Mouse (Mus musculus): ENCODE data around the gene Snrpc. TPM values are rescaled to one million over a fixed set of nuclear protein-coding genes. Genes with fewer than 3 reads are reported as not detected.

Snrpc gene
- total and polyA plus RNA-seq, 3 experiments, result 154 to 194 (median 171) TPM

GRCm38 (mm10) chr17:27856265-27856797 lies 18.4 kb downstream of the Snrpc start, which contains the start of gene Uhrf1bp1 (continued):
- 0 out of 2 replicates have a peak, but pooled peaks have one; percentile 17 for TF ChIP-seq TCF12 (IDR thresholded peaks at IDR 0.05; ENCODE audit: low read depth, low read length)
- TF ChIP-seq KAT2A (IDR thresholded peaks at IDR 0.05; ENCODE audit: insufficient replicate concordance, low read length), result no peak
- no peak for TF ChIP-seq CHD2 (IDR thresholded peaks at IDR 0.05; ENCODE audit: low read length)
- TF ChIP-seq CHD1 (IDR thresholded peaks at IDR 0.05; ENCODE audit: low read depth, low read length), result no peak
- TF ChIP-seq MYC (IDR thresholded peaks at IDR 0.05; ENCODE audit: low read depth, low read length), result no peak
- TF ChIP-seq MAZ (IDR thresholded peaks at IDR 0.05; ENCODE audit: low read depth, low read length), result peak; percentile 40; the same call in 1 of the 2 replicates
- no peak; the same call in 1 of the 2 replicates for TF ChIP-seq UBTF (IDR thresholded peaks at IDR 0.05; ENCODE audit: low read depth, low read length)
- TF ChIP-seq ZMIZ1 (IDR thresholded peaks at IDR 0.05; ENCODE audit: low read depth, low read length), result peak; percentile 62; the same call in 1 of the 2 replicates
- TF ChIP-seq NRF1 (IDR thresholded peaks at IDR 0.05; ENCODE audit: low read depth, low read length), result peak; percentile 77
- TF ChIP-seq USF1 (IDR thresholded peaks at IDR 0.05; ENCODE audit: low read depth, low read length), result no peak
- no peak for TF ChIP-seq ETS1 (conservative IDR thresholded peaks at IDR 0.05; ENCODE audit: low read depth, low read length)
- TF ChIP-seq SMC3 (IDR thresholded peaks at IDR 0.05; ENCODE audit: low read depth, low read length), result no peak
- TF ChIP-seq EP300 (IDR thresholded peaks at IDR 0.05; ENCODE audit: low read length), result no peak
- no peak for TF ChIP-seq E2F4 (IDR thresholded peaks at IDR 0.05; ENCODE audit: insufficient replicate concordance, low read depth, low read length)
- no peak for TF ChIP-seq PAX5 (IDR thresholded peaks at IDR 0.05; ENCODE audit: low read length)

GRCm38 (mm10) chr17:27856798-27857648 lies 19.1 kb downstream of the Snrpc start:
- in situ Hi-C loops (cut with MboI; ENCODE audit: low pct_ligation_motif_present, low pct_unique_long_range_greater_than_20kb, low sequenced_read_pairs) (no loop called here), dilution Hi-C loops (cut with MboI; ENCODE audit: extremely low pct_ligation_motif_present, extremely low pct_unique_long_range_greater_than_20kb, low sequenced_read_pairs) (no loop called here)
- 0 out of 2 replicates have a peak, but pooled peaks cover 12% of the 10 kb centered on the region for H3K79me2 ChIP-seq (replicated peaks; ENCODE audit: control insufficient read depth, extremely low read depth, insufficient read depth, poor library complexity, severe bottlenecking)
- H3K4me2 ChIP-seq (ENCODE audit: insufficient read depth, low read depth, poor library complexity, severe bottlenecking), result peak overlapping the region; percentile 57
- no peaks in the 10 kb centered on the region for H3K27me3 ChIP-seq (replicated peaks)
- TF ChIP-seq MYC (IDR thresholded peaks at IDR 0.05; ENCODE audit: low read depth, low read length) (no peak), ZKSCAN1 (IDR thresholded peaks at IDR 0.05; ENCODE audit: borderline replicate concordance, low read depth, low read length) (no peak), USF1 (IDR thresholded peaks at IDR 0.05; ENCODE audit: low read depth, low read length) (no peak), E2F4 (IDR thresholded peaks at IDR 0.05; ENCODE audit: insufficient replicate concordance, low read depth, low read length) (no peak), RAD21 (IDR thresholded peaks at IDR 0.05; ENCODE audit: low read depth, low read length) (no peak), POLR2A (IDR thresholded peaks at IDR 0.05; ENCODE audit: low read depth, low read length) (no peak), MAX (IDR thresholded peaks at IDR 0.05; ENCODE audit: low read length) (no peak), SIN3A (IDR thresholded peaks at IDR 0.05; ENCODE audit: low read length) (0 out of 2 replicates have a peak, but pooled peaks have one; percentile 48), MXI1 (IDR thresholded peaks at IDR 0.05; ENCODE audit: low read depth, low read length) (peak; percentile 28; the same call in 1 of the 2 replicates), RCOR1 (conservative IDR thresholded peaks at IDR 0.05; ENCODE audit: low read depth, low read length) (no peak), USF2 (conservative IDR thresholded peaks at IDR 0.05; ENCODE audit: low read depth, low read length) (no peak), CHD2 (IDR thresholded peaks at IDR 0.05; ENCODE audit: low read length) (no peak), TCF12 (IDR thresholded peaks at IDR 0.05; ENCODE audit: low read depth, low read length) (no peak), BHLHE40 (IDR thresholded peaks at IDR 0.05; ENCODE audit: low read depth, low read length) (no peak), ZMIZ1 (IDR thresholded peaks at IDR 0.05; ENCODE audit: low read depth, low read length) (0 out of 2 replicates have a peak, but pooled peaks have one; percentile 14), ELF1 (IDR thresholded peaks at IDR 0.05; ENCODE audit: low read depth, low read length) (no peak), JUN (IDR thresholded peaks at IDR 0.05; ENCODE audit: insufficient read depth, low read depth, low read length) (no peak), ETS1 (conservative IDR thresholded peaks at IDR 0.05; ENCODE audit: low read depth, low read length) (no peak), PAX5 (IDR thresholded peaks at IDR 0.05; ENCODE audit: low read length) (no peak)
- H3K9me3 ChIP-seq (replicated peaks; ENCODE audit: low read length), result no peaks in the 10 kb centered on the region
- no peak overlapping the region; the same call in 1 of the 2 replicates for H3K27ac ChIP-seq (ENCODE audit: insufficient read depth, low read depth)
- peaks cover 13 to 40% of the 10 kb centered on the region in 2 experiments for H3K36me3 ChIP-seq (replicated peaks in 1 of 2; ENCODE audit: control insufficient read depth in 1 of 2, insufficient read depth in 1 of 2, low read length in 1 of 2)
- DNase-seq (ENCODE audit: extremely low read depth), result peak; percentile 41
- peak overlapping the region; percentile 82 for H3K9ac ChIP-seq (ENCODE audit: insufficient read depth, low read depth)
- peak overlapping the region; percentile 81 to 99 (median 90) for H3K4me3 ChIP-seq (replicated peaks in 1 of 3; ENCODE audit: low read depth in 2 of 3, low read length in 2 of 3, poor library complexity in 1 of 3)
- H3K4me1 ChIP-seq (ENCODE audit: control insufficient read depth in 1 of 2, insufficient read depth in 2 of 2), result peaks cover 5 to 26% of the 10 kb centered on the region in 2 experiments

Measured in CH12.LX (cell line).